Mouse (Mus musculus): ENCODE data around the gene Timm13.

The Timm13 gene

GRCm38 (mm10) chr10:80933421-80933979 lies 32.7 kb upstream of the Timm13 start:
- peak; percentile 75 for DNase-seq (ENCODE audit: extremely low read depth, insufficient read length, low spot score)

DNA sequence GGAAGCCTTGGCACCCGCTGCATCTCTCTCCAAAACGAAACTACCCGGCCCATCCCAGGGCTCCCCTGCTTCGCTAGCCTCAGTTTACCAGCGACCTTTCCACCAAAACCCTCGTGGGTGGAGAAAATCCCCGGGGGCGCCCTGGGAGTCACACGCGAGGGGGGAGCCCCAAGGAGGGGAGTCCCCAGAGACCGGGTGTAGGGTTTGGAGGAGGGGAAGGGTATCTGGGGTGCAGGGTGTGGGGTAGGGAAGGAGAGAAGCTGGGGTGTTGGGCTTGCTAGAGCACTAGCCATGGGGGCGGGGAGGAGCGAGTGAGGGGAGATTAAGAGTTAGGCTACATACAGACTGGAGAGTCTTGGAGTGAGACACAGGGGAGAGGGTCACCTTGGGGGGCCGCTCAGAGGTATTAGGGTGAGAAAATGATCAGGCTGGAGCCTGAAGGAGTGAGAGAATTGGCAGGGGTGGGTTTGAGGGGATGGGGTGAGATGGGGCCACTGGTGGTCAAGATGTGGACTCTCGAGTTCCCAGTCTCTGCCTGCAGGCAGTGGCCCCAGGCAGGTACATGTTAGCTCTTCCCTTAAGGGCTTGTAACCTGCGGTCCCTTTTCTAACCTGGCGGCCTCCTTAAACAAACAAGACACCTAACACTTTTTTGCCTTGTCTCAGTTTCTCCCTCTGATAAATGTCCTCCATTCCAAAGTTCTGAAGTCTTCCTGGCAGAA lies 32.1 kb upstream of the Timm13 start:
- DNase-seq (ENCODE audit: extremely low read depth, insufficient read length, low spot score), result no peak

- DNase-seq (ENCODE audit: extremely low read depth, insufficient read length, low spot score), result peak; percentile 74
These were observed 31.4 kb upstream of the Timm13 start for GRCm38 (mm10) chr10:80932206-80932605.

DNA sequence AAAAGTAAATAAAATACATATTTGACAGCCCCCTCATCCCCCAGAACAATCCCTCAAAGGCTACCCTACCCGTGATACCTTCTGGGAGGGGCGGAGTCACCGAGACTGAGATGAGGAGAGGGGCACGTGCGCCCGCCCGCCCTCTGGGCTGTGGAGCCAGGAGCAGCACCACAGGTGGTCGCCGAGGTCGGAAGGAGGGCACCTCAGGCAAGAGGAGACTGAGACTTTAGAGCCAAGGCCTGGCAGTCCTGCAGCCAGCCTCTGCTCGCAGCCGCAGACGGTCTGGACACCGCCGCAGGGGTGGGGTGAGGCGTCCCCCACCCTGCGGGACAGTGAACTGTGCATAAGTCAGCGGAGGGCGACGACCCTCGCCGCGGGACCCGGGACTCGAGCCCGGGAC lies 30.9 kb upstream of the Timm13 start:
- no peak for DNase-seq (ENCODE audit: extremely low read depth, insufficient read length, low spot score)

DNA sequence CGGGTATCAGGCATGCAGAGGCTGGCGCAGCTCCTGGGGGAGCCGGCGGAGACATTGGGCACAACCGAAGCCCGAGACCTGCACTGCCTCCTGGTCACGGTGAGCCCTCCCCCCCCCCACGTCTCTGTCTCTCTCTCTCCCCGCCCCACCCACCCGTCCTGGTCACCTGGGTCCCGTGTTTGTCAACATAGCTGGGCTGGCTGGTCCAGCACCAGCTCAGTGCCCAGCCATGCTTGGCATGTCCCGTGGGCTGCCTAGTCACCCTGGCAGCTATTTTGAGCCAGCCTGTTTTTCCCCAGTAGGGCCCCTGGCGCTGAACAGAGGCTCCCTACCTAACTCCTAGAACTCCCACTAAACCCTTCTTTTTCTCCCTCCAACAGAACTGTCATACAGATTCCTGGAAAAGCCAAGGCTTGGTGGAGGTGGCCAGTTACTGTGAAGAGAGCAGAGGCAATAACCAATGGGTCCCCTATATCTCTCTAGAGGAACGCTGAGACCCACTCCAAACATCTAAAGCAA lies 30.4 kb upstream of the Timm13 start:
- DNase-seq (ENCODE audit: extremely low read depth, insufficient read length, low spot score), result peak; percentile 68

DNA sequence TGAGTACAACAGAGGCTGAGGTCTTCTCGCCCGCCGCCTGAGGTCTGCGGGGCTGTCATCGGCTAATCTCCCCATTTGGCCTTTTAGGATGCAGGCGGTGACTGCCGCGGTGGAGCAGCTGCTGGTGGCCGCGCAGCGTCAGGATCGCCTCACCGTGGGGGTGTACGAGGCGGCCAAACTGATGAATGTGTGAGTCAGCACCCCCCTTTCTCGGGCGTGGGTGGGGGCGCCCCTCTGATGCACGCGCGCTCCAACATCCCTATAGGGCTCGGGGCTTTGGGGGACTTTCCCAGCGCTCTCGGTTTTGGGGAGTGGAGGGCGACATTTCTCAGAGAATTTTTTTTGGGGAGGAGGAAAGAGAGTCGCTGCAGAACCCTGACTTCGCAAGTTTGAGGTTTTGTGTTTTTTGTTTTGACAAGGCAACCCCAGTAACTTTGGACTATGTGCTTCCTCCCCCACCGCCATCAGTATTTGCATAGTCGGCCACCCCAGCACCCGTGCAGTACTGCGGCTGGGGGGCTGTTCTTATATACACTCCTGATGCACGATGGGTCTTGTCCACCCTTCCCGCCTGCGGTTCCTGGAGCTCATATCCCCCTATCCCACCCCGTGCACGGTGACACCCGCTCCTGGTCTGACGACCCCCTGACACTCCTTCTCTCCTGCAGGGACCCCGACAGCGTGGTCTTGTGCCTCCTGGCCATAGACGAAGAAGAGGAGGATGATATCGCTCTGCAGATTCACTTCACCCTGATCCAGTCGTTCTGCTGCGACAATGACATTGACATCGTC lies 29.8 kb upstream of the Timm13 start:
- peak; percentile 64 for DNase-seq (ENCODE audit: extremely low read depth, insufficient read length, low spot score)

DNA sequence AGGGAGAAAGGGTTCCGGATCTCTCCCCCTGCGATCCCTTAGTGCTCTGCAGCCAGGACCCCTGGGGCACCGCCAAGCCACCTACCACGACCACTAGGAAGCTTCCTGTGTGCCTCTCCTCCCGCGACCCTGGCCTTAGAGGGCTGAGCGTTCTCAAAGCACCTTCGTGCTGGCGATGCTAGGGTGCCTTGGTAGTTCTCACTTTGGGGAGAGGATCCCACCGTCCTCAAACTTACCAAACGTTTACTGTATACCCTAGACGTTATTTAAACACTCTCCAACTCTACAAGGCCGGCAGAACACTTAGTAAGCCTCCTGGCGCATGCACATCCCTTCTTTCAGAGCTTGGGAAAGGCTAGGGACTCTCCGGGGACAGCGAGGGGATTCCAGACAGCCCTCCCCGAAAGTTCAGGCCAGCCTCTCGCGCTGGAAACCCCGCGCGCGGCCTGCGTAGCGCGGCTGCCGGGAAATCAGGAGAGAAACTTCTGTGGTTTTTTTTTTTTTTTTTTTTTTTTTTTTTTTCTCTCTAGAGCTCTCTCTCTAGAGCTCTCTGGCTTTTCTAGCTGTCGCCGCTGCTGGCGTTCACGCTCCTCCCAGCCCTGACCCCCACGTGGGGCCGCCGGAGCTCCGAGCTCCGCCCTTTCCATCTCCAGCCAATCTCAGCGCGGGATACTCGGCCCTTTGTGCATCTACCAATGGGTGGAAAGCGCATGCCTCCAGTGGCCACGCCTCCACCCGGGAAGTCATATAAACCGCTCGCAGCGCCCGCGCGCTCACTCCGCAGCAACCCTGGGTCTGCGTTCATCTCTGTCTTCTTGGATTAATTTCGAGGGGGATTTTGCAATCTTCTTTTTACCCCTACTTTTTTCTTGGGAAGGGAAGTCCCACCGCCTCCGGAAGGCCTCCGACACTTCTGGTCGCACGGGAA lies 28.8 kb upstream of the Timm13 start, which contains the start of gene Gadd45b:
Gene Gadd45b, plus strand, starts transcription at position 775 of the 928 bp plus-strand sequence.
- peak; percentile 99 for DNase-seq (ENCODE audit: extremely low read depth, insufficient read length, low spot score)

DNA sequence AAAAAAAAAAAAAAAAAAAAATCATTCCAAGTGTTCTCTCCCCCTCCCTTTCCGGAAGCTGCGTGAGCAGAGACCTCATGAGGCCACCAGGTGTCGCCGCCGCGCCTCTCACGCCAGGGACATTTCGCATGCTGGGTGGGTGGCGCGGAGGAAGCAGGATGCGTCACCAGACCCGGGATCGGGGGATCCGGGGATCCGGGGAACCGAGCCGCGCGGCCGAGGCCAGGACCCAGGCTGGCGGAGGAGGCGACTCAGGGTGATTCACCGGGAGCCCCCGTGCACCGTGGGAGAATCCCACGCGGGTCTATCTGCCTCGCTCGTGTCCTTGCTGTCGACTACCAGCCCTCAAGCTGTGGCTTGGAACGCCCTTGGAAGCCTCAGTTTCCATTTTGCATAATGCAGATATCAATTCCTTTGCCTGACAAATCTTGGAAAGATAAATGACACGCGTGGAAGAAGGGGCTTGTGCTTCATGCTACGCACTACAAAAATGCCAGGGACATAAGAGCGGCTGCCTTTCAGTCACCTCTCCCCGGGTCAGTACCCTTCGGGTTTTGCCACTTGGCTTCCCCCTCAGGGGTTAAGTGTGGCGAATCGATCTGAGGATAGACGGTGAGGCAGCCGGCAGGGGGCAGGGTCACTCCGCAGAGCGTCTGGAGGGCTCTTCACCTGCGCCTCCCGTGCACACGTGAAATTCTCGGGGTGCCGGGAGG lies 28.0 kb upstream of the Timm13 start:
- peak; percentile 90 for DNase-seq (ENCODE audit: extremely low read depth, insufficient read length, low spot score)

- no peak for DNase-seq (ENCODE audit: extremely low read depth, insufficient read length, low spot score)
These were observed 24.7 kb upstream of the Timm13 start for GRCm38 (mm10) chr10:80925472-80925871.

- DNase-seq (ENCODE audit: extremely low read depth, insufficient read length, low spot score), result no peak
These were observed 21.2 kb upstream of the Timm13 start for GRCm38 (mm10) chr10:80921923-80922322.

GRCm38 (mm10) chr10:80917779-80918434 lies 17.1 kb upstream of the Timm13 start, which contains the start of gene Lmnb2:
Lmnb2 (minus strand) TSS chr10:80918245.
- peak; percentile 81 for DNase-seq (ENCODE audit: extremely low read depth, insufficient read length, low spot score)

GRCm38 (mm10) chr10:80917336-80917778 lies 16.6 kb upstream of the Timm13 start:
- no peak for DNase-seq (ENCODE audit: extremely low read depth, insufficient read length, low spot score)

DNA sequence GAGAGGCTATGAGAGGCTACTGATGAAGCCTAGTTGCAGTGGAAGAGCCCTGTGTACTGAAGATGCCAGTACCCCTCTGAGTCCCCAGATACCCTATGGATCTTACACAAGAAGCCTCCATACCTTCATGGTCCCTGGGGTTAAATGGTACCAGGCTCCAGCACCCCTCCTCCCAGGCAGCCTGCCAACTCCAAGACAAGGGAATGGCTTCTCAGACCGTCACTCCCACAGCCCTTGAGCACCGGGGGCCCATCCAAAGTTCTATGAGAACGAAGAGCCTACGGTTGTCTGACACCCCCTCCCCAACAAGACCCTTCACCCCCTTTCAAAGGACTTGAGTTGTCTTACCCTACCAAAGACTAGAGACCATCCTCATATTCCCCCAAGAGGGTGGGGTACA lies 15.0 kb upstream of the Timm13 start:
- DNase-seq (ENCODE audit: extremely low read depth, insufficient read length, low spot score), result no peak

- DNase-seq (ENCODE audit: extremely low read depth, insufficient read length, low spot score), result no peak
These were observed 14.5 kb upstream of the Timm13 start for GRCm38 (mm10) chr10:80915260-80915659.

DNA sequence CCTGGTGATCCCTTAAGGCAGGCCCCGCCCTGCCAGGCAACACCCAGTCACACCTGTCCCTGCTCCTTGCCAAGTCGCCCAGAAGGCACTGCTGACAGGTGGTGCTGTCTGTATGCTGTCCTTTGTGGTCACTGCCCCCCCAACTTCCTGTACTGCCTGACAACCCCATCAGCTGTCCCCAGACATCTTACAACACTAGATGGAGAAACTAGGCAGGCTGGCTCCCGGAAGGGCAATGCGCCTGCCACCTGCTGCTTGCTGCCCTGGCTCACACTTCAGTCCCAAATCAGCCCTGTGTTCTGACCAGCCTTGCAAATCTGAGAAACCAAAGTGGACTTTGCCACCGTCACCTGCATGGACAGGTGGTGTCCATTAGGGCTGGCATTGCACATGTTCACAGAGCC lies 13.5 kb upstream of the Timm13 start:
- no peak for DNase-seq (ENCODE audit: extremely low read depth, insufficient read length, low spot score)

- no peak for DNase-seq (ENCODE audit: extremely low read depth, insufficient read length, low spot score)
These were observed 12.7 kb upstream of the Timm13 start for GRCm38 (mm10) chr10:80913364-80914011.

GRCm38 (mm10) chr10:80911891-80912290 lies 11.1 kb upstream of the Timm13 start:
- no peak for DNase-seq (ENCODE audit: extremely low read depth, insufficient read length, low spot score)

DNA sequence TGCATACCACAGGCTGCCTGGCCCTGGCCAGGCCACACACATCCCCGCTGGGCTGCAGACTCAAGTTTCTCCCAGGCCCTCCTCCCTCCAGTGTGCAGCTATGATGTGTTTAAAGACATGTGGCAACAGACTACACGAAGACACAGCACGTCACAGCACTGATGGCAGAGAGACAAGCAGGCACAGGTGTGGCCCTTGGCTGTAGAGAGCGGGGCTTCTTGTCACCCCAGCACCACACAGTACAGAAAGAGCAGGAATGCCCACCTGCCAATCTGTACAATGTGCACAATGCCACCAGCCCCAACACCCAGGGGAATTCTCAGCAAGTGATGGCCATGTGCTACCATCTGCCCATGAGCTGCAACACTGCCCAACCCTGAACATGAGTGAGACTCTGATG lies 10.6 kb upstream of the Timm13 start:
- no peak for DNase-seq (ENCODE audit: extremely low read depth, insufficient read length, low spot score)

Data from 3134 (cell line).